Mouse (Mus musculus) cerebellum, adult 8-10 months (tissue): ENCODE data around the gene Cep152.

Experiments
- DNase-seq: peaks from one replicate; pipeline ENCODE4 v3.0.0; 2022

Cep152 gene

DNA sequence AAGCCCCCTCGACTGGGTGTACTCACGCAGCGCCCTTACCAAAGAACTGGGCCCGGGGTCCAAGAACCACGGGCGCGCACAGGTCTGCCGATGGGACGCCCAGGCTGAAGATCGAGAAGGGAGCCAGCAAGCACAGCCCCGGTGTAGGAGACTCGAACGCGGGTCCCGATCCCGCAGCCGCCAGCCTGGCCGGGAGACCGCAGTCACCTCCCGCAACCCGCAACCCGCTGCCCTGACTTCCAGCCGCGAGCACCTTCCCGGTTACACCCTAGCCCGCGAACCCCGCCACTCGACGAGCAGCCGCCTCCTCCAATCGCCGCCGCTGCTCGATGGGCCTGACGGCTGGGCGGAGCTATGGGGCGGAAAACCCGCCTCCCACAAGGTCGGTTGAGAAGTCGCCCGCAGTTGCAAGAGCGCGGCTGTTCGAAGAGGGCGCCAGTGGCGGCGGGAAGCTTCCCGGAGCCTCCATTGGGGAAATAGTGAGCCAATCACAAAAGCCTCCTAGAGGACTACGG, at the start of gene Cep152:
Gene Cep152, minus strand, starts transcription at position 277 of the 515 bp plus-strand sequence.
- peak; percentile 98 for DNase-seq

DNA sequence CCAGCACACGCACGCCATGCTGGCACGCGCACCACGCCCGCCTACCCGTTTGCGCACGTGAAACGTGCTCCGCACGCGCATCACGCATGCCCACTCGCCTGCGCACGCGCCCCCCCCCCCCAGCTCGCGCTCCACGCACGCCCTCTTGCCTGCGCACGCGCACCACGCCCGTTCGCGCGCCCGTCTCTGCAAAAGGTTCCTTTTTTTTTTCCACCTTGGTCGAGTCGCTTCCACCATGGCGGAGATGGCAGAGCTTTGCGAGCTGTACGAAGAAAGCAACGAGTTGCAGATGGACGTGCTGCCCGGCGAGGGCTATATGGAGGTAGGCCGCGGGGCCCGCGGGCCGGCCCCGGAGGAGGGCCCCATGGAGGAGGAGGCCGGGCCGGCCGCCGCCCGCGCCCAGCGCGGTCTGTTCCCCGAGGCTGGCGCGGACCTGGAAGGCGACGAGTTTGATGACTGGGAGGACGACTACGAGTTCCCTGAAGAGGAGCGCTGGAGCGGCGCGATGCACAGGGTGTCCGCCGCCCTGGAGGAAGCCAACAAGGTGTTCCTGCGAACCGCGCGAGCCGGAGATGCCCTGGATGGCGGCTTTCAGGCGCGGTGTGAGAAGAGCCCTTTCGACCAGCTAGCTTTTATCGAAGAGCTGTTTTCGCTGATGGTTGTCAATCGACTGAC, 48.2 kb upstream of the Cep152 start, which contains the start of gene Eid1:
Gene Eid1, plus strand, starts transcription at position 139 of the 675 bp plus-strand sequence.
- peak; percentile 83 for DNase-seq

DNA sequence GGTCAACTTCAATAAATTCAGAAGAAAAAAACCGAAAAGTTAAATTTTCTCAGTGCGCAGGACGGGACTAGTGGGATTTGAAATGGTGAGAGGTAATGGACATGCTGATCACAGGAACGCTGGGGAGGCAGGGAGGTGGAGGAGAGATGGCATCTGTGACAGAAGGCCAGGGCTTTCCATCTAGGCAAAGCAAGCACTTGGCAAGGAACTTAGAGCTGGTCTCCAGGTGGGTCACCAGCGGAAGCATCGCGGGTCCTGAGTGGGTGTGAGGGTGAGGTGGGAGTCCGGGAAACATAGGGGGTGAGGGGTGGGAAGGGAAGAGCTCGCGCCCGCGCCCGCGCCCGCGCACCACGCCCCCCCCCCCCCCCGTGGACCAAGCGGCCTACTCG, 47.6 kb upstream of the Cep152 start:
- peak; percentile 73 for DNase-seq

DNA sequence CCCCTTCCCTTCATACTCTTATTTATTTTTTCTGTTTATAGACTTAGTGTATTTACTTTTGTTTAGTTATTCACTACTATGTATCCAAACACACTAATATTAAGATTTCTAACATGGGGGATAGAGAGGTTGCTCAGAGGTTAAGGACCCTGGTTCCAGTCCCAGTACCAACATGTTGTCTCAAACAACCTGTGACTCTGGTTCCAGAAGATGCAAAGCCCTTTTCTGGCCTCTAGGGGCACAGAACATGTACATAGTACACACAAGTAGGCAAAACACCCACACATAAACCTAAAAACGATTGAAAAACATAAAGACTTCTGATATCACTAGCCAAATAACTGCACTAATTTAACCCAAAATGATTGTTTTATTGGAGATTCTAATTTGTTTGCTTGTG, 45.9 kb upstream of the Cep152 start:
- no peak for DNase-seq

DNA sequence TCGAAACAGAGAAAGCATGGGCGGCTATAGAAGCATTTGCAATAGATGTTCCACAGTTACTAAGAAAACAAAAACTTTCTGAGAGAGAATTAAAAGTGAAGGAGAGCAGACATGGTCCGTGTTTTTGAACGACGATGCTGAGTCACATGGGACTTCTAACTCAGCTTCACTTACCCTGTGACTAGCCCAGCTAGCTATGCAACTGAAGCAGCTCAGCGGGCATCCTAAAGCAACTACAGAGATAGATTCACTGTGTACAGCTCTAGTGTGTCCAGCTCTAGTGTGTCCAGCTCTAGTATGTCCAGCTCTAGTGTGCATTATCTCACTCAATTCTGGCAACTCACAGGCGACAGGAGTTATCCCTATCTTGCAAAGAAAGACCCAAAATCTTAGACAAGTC, 42.8 kb upstream of the Cep152 start:
- DNase-seq: no peak

DNA sequence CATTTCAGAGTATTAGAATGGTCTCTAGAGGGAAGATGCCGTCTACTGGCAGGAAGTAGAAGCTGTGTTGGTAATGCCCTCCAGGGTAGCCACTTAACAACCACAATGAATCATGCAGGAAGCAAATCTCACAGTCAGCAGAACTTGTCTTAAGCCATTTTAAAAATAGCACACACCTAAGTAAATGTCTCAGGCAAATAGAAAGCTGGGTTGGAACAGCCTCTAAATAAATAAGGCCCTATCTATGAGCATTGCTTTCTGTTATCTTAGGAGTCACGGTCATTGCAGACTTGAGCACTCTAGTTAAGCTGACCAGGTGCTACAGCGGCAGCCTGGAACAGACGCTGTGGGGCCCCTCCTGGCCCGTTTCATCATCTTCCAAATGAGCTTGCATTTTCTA, 42.3 kb upstream of the Cep152 start:
- no peak for DNase-seq

DNA sequence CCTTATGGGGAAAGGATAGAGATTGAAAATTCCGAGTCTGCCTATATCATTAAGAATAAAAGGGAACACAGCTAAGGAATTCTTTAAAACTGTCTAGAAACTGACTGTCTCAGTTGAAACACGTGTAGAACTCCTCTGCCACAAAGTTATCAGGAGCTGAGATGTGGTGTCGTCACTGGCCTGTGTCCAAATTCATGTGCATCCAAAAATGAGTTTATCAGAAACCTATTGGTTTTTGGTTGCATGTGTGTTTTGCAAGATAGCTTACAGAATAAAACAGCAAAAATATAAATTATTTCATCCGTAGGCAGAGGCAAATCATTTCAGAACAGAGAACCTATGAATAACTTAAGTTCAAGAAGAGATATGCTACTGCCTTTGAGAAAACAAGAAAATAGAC, 41.8 kb upstream of the Cep152 start:
- no peak for DNase-seq

DNA sequence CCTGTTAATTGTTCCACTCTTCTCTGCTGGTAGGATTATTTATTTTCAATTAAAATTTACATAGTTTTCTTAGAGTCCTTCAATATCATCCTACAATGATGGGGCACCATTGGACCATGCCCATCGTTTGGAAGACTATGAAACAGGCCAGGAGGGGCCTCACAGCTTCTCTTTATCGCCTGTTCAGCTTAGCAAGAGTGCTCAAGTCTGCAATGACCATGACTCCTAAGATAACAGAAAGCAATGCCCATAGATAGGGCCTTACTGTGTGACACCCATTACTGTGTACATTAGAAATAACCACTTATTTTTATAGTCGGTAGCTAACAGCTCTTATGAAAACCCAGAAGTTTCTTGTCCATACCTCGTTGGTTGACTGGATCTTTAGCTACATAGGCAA, 41.0 kb upstream of the Cep152 start:
- DNase-seq: no peak

DNA sequence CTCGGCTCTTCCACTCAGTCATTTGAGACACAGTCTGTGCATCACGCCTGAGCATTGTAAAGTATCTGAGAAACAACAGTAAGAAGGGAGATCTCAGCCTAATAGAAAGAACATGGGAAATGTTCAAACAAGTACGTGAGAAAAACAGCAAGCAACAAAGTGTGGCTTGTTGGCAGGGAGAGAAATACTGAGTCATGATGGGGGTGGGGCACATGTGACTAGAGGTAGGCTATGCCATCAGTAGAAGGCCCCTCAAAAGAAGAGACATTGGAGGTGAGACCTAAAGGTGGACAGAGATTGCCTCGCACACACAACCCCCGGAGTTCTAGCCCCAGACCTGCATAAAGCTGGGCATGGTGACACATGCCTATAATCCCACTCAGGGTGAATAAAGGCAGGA, 40.3 kb upstream of the Cep152 start:
- no peak for DNase-seq

DNA sequence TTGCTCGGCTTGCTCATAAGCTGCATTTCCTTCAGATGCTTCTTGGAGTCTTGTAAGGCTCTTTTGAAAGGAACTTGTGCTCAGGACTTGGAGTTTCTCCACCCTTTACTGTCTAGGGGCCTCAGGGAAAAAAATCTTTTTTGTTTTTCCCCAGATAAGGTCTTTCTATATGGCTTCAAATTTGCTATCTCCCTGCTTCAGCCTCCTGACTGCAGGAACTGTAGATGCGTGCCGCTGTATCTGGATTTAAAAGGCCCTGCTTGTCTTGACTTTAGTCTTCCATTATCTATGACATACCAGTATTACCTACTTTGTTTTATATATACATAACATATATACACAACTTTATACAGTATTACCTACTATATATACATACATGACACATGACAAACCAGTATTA, 37.6 kb upstream of the Cep152 start:
- DNase-seq: no peak

DNA sequence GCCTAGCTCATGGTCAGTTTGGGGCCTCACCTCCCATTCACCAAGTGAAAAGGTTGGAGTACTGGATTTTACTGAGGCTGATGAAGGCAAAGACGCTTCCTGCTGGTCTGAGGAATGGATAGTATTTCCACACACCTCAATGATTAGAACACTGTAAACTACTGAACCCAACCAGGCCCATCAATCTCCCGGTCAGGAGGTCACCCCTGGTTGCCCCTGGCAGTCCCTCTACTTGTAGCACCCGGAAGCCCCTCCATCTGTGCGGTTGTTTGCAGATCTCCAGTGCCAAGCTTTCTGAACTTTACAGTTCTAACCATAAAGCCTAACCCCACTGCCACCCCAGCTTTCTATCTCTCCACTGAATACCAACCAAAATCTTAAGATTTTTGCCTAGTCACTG, 36.2 kb upstream of the Cep152 start:
- DNase-seq: no peak

DNA sequence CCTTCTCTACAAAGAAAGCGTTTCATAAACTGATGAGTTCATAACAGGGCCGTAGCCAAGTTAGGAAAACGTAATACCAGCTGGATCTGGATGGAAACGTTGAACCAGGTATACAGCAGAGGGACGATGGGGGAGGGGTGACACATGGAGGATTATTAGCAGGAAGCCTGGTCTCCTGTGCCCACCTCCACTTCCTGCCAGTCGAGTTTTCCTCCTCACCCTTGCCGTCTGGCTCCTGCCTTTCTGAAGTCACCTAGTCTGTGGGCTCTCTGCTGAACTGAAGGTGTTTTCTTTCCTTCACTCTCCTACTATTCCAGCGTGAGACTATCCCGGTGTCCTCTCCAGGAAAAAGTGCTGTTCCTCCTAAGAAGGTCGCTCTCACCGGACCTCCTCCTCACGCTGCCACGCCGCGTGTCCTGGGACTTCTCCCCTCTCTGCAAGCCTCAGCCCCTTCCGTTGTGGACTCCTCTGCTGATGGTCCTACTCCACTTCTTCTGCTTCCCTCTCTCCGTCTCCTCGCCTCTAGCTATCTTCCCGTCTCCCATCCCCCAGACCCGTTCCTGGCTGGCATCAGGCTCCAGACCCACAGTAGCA, 35.7 kb upstream of the Cep152 start:
- peak; percentile 14 for DNase-seq

DNA sequence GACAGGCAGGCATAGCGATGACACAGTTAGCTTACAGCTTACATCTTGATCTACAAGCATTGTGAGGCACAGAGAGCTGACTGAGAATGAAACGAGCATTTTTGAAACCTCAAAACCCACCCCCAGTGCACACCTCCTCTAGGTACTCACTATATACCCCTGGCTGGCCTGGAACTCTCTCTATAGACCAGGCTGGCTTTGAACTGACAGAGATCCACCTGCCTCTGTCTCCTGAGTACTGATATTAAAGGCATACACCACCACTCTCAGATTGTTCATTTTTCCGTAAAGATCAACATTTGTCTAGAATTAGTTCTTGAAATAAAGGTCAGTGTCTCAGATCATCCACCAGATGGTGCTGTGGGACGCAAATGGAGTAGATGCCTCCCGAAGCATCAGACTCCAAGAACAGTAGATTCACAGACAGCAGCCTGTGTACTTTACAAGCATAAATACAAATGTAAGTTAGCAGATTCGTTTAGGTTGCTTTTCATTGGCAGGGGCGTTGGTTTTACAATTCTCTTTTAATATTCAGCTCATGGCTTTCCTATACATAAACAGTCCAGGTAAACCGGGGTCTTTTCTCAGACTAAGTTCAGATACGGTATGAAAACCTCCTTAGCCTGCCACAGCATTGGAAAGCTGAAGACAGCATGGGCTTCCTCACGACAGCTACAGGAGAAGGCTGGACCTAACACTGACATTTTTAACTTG, 35.1 kb upstream of the Cep152 start:
- peak; percentile 72 for DNase-seq

DNA sequence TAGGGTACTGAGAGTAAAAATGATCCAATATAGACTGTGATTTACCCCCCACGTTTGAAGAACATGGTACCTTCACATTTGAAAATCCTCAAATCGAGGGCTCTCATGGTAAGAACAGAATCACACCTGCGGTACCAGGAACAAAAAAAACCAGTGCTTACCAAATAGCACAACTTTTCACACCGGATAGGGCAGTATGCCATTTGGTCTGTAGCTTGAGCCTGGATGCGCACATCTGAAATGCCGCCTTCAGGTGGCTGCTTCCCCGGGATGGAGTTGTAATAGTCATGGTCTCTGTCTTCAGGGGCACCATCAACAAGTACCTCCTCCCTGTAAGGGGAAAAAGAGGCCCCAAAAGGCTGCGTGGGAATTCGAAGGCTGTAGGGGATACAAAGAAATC, 30.5 kb upstream of the Cep152 start:
- no peak for DNase-seq

DNA sequence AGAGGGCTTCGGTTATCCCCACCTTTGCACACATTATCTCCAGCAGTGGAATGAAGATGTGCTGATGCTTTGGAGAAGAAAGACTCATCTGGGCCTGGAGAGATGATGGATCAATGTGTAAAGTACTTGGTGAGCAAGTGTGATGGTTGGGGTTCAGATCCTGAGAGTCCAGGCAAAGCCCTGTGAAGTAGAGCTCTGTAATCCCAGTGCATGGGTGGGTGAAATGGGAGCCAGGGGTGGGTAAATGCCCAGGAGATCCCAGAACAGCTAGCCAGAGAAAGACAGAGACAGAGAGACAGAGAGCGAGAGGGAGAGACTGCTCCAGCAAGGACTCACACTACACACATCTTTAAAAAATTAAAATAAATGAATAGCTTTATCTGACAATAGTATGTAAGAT, 28.4 kb upstream of the Cep152 start:
- DNase-seq: no peak

DNA sequence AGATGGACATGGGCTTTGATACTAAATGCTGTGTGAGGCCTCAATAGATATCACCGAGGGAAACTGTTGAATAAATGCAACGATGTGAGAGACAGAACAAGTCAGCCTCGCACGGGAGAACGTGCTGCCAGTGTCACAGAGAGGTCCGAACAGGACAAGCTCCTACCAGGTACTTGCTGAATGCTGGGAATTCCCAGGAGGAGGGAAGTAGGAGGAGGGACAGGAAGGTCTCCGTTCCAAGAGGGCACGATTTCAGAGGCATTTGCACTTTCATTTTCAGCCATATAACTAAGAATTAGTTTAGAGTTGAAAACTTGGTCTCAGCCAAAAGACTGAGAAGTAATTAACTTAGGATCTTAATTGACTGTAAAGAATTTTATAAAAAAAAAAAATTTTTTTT, 26.6 kb upstream of the Cep152 start:
- no peak for DNase-seq

DNA sequence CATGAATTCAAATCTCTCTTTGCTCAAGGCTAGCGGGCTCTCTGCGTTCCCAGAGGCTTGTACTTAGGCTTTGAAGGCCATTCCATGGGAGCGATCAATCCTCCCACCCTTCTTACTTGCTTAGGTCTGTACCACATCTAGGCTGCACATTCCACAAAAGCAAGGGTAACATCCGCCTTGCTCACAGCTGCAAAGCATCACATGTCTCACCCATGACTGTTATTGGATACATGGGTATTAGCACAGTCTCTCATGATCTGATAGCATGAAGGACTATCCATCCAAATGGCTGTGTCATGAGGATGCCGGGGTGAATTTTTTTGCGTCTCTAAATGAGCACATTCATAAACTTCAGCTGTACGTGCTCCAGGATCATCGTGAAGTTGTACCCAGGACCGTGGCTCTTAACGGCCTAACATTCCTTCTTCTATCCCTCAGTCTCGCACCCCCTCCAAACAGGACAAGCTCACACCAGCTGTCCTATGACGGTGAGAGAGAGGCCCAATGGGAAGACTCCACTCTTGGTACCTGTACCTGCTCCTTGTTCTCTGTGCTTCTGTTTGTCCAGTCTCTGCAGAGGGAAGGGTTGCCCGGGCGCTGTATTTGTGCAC, 25.9 kb upstream of the Cep152 start:
- no peak for DNase-seq

DNA sequence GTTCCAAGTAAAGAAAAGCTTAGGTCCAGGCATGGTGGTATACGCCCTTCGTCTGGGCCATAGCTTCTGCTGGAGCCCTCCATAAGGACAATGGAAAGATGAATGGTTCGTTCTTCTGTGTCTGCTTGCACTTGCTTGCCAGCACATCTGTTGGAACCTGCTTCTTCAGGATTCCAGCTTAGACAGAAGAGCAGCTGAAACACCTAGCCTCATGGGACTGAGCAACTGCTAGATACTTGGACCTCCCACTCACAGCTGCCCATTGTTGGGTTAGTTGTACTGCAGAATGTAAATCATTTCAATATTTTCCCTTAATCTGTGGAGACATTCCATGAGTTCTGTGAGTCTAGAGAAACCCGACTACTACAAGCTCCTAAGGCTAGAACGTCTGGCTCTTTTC, 25.1 kb upstream of the Cep152 start:
- no peak for DNase-seq

DNA sequence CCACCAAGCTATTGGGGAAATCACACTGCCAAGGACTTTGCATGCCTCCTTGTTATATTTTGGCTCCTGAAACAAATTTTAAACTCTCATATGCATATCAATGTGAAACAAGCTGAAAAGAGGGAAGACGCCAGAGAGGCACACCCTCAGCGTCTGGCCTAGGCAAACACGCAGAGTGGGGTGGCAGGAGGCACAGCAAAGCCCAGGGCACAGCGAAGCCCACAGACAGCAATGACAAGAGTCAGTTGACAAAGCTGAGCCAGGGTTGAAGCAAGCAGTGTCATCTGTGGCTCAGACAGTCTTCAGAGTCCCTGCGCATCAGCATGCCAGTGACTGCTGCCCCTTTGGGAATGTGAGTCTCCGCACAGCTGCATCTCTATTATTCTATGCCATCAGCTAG, 20.0 kb upstream of the Cep152 start:
- no peak for DNase-seq

DNA sequence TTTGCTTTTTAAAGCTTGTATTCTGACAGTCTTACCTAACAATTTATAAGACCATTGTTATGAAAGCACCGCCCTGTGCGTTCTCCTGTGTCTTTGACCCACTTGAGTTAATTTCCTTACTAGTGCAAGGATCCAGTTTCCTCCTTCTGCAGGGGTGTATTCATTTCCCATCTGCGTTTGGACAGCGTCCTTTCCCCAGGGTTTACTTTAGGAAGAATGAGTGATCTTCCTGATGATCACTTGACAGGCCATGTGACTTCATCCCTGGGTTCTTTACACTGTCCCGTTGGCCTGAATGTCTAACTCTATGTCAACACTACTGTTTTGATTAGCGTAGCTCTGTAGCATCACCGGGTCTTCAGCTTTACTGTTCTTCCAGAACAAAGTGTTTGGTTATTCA, 12.4 kb upstream of the Cep152 start:
- no peak for DNase-seq

DNA sequence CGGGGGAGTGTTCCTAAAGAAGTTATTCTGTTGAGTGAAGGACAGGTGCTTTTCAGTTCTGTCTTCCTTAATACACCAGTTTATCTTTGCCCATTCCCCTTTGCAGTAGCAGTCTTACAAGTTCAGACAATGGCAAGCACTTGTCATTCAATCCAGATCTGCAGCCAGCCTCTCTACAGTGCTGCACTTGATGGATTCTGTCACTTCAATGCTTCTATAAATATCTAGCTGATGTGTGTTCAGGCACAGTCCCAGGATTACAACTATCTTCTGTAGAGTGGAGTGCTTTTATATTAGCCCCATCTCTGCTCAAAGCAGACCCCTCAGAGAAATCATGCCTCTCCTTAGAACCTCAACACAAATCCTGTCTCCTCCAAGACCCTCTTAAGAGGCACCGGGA, 5.1 kb upstream of the Cep152 start:
- no peak for DNase-seq

DNA sequence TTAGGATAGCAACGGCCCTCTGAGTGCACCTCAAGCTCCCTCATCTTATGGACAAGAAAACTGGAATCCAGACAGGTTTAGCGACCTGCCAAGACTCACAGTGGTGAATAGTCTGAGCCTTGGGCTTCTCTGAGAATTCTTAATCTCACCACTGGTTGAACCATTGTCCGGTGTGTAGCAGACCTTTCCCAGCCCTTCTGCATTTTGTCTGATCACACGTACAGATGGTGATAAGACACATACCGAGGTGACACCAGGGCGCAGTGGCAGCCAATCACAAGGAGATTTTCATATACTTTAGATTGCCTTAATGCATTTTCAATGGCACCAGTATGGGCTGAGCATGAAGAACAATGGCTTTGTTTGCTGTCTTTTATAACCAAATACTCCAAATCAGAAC, 3.6 kb upstream of the Cep152 start:
- no peak for DNase-seq

DNA sequence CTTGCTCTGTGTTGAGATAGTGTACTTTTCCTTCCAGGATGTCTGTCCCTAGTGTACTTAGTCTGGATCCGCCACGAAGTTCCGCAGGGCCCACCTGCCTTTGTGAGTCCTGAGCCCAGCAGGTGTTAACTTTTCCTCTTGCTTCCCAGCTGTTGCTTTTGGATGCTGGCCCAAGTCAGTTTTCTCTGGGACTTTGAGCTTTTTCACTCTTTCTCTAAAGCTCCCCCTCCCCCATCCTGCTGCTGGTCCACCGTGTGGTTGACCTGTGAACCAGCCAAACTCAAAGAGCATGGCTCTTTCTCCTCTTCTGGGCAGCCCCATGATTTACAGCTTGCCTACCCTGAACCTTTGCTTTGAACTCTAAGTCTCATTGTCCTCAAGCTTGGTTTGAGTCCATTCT, 1.6 kb upstream of the Cep152 start:
- no peak for DNase-seq
